Mouse (Mus musculus) heart, adult 2 months (tissue): ENCODE measurements around the gene Fryl. TPM values are rescaled to one million over a fixed set of nuclear protein-coding genes. Genes with fewer than 3 reads are reported as not detected.

Source experiments
- DNase-seq, 2 experiments: peaks; one replicate each; pipeline ENCODE4 v3.0.0; 2021
- H3K27ac ChIP-seq: fragments of 200-600 bp; 2 replicates; pipeline ENCODE4 v1.8.1; 2022
- H3K27me3 ChIP-seq: fragments of 200-500 bp; 2 replicates; pipeline ENCODE4 v1.6.1; 2012; ENCODE audit warnings: mild to moderate bottlenecking, low read length, inconsistent platforms, mixed read lengths; ENCODE audit not compliant: control insufficient read depth, insufficient read depth
- H3K36me3 ChIP-seq: fragments of 200-500 bp; 2 replicates; pipeline ENCODE4 v1.6.1; 2012; ENCODE audit warnings: low read length, inconsistent platforms; ENCODE audit not compliant: control insufficient read depth, insufficient read depth
- H3K4me1 ChIP-seq: fragments of 200-500 bp; 2 replicates; pipeline ENCODE4 v1.6.1; 2011; ENCODE audit warnings: low read length; ENCODE audit not compliant: control insufficient read depth, insufficient read depth
- H3K4me3 ChIP-seq: fragments of 200-600 bp; 2 replicates; pipeline ENCODE4 v1.8.1; 2022
- H3K79me2 ChIP-seq: fragments of 200-500 bp; replicated peaks from 2 replicates; pipeline ENCODE4 v1.6.1; 2012; ENCODE audit warnings: mild to moderate bottlenecking, inconsistent platforms, low read length, moderate library complexity, mixed read lengths; ENCODE audit not compliant: control insufficient read depth, insufficient read depth
- H3K9ac ChIP-seq: fragments of 200-500 bp; 2 replicates; pipeline ENCODE4 v1.6.1; 2012; ENCODE audit warnings: low read depth, mild to moderate bottlenecking, control low read depth, inconsistent platforms, low read length, mixed read lengths
- CTCF ChIP-seq: fragments of 200-600 bp; IDR thresholded peaks from 2 replicates; pipeline ENCODE4 v1.8.1; 2022; ENCODE audit warnings: antibody characterized with exemption, mild to moderate bottlenecking, moderate library complexity
- EP300 ChIP-seq: fragments of 200-500 bp; IDR thresholded peaks from 2 replicates; pipeline ENCODE4 v1.6.1; 2011; ENCODE audit warnings: low read depth, low read length, control low read depth; ENCODE audit not compliant: insufficient read depth
- POLR2A ChIP-seq: fragments of 200-500 bp; IDR thresholded peaks from 2 replicates; pipeline ENCODE4 v1.6.1; 2011; ENCODE audit warnings: mild to moderate bottlenecking, low read depth, low read length, control low read depth; ENCODE audit not compliant: insufficient read depth
- WGBS: fragments of 180-500 bp; shearing (Covaris S2); methylation state at CpG from one replicate; pipeline ENCODE4 v1.1.7; 2018; 5-methylcytosine and 5-hydroxymethylcytosine counted together
- intact Hi-C: fragments of 180-260 bp; cut with DNase I; formaldehyde crosslinking; loops from one replicate; pipeline ENCODE4 v1.15.1; 2025
- long read RNA-seq: library from polyadenylated mRNA; stranded (forward); transcript quantifications from one replicate; pipeline ENCODE4 v2.0.0, GENCODE M21; 2021
- polyA plus RNA-seq: library from polyadenylated mRNA; depleted of rRNA; stranded (reverse); fragments of >200 nt; gene quantifications from 2 replicates; pipeline ENCODE4 v1.2.3, GENCODE M21; 2012; rRNA removed
- total RNA-seq, 2 experiments: library from RNA; stranded (reverse); gene quantifications; 2 replicates each; pipeline ENCODE4 v1.2.3; 2021

Gene Fryl
- total RNA-seq, result 10 to 100 TPM; 32.9 to 40.7 TPM
- polyA plus RNA-seq, result 25.9 and 27.4 TPM in 2 replicates
- long read RNA-seq, partial matches to known transcripts, result 6 of 11 reads
- long read RNA-seq, other reads (novel, unspliced or antisense), result 5 of 11 reads

GRCm38 (mm10) chr5:73256352-73257065, at the start of gene Fryl:
Fryl (minus strand) TSS chr5:73256619.
- Histone ChIP-seq H3K4me1 (peaks cover 8% of the 10 kb centered on the region), H3K4me3 (peak within 1 kb of the TSS; percentile 69), H3K36me3 (peaks cover 10% of the 10 kb centered on the region), H3K9ac (peak within 1 kb of the TSS; percentile 100), H3K79me2 (peaks cover 2% of the 10 kb centered on the region), H3K27ac (peak within 1 kb of the TSS; percentile 91), H3K27me3 (no peaks in the 10 kb centered on the region)
- TF ChIP-seq POLR2A (peak; percentile 68), EP300 (no peak)
- under 1% methylated on average over 44 of the region's 44 CpGs for WGBS
- intact Hi-C loops, result loop anchor here (1.0 to 10.0 kb wide), 2 partner anchors 36 to 342 kb away; partner anchors contain the start of genes Ociad1 and Slain2
- DNase-seq, result peak; percentile 89 to 96

GRCm38 (mm10) chr5:73304507-73304906, 48.1 kb upstream of the Fryl start:
- WGBS, result 72% methylated on average over 12 of the region's 12 CpGs
- H3K9ac ChIP-seq, result no peak overlapping the region
- H3K4me3 ChIP-seq, result no peak overlapping the region
- TF ChIP-seq EP300 (no peak), CTCF (no peak), POLR2A (no peak)
- H3K79me2 ChIP-seq, result peaks cover 6% of the 10 kb centered on the region
- no peaks in the 10 kb centered on the region for H3K4me1 ChIP-seq
- H3K36me3 ChIP-seq, result peaks cover 25% of the 10 kb centered on the region
- H3K27me3 ChIP-seq, result no peaks in the 10 kb centered on the region
- DNase-seq, result no peak
- H3K27ac ChIP-seq, result no peak overlapping the region
- intact Hi-C loops, result no loop called here

- Histone ChIP-seq H3K9ac (no peak overlapping the region), H3K79me2 (peaks cover 4% of the 10 kb centered on the region), H3K36me3 (peaks cover 23% of the 10 kb centered on the region), H3K4me1 (peaks cover 2% of the 10 kb centered on the region; the same call in 1 of the 2 replicates), H3K4me3 (no peak overlapping the region), H3K27ac (no peak overlapping the region), H3K27me3 (no peaks in the 10 kb centered on the region)
- intact Hi-C loops, result no loop called here
- TF ChIP-seq POLR2A, result no peak
- TF ChIP-seq CTCF, result no peak
- TF ChIP-seq EP300, result no peak
- 78% methylated on average over 7 of the region's 7 CpGs for WGBS
- no peak for DNase-seq
Measured at GRCm38 (mm10) chr5:73301601-73302307, 45.3 kb upstream of the Fryl start.

- Histone ChIP-seq H3K27ac (no peak overlapping the region), H3K27me3 (no peaks in the 10 kb centered on the region), H3K9ac (no peak overlapping the region), H3K36me3 (peaks cover 18% of the 10 kb centered on the region), H3K79me2 (no peaks in the 10 kb centered on the region; the same call in none of the 2 replicates), H3K4me1 (peaks cover 3% of the 10 kb centered on the region), H3K4me3 (no peak overlapping the region)
- no peak for TF ChIP-seq CTCF
- TF ChIP-seq EP300, result no peak
- TF ChIP-seq POLR2A, result no peak
- DNase-seq, result no peak
- intact Hi-C loops, result loop anchor here (10.0 kb wide), 1 partner anchor 199 kb away; no protein-coding TSS in a partner anchor
- 81% methylated on average over 4 of the region's 4 CpGs for WGBS
Measured at GRCm38 (mm10) chr5:73295916-73296315, 39.5 kb upstream of the Fryl start.

GRCm38 (mm10) chr5:73295016-73295415, 38.6 kb upstream of the Fryl start:
- intact Hi-C loops, result loop anchor here (10.0 kb wide), 1 partner anchor 200 kb away; no protein-coding TSS in a partner anchor
- Histone ChIP-seq H3K9ac (no peak overlapping the region), H3K4me1 (peaks cover 3% of the 10 kb centered on the region), H3K79me2 (no peaks in the 10 kb centered on the region; the same call in none of the 2 replicates), H3K27me3 (no peaks in the 10 kb centered on the region), H3K36me3 (peaks cover 16% of the 10 kb centered on the region), H3K27ac (no peak overlapping the region), H3K4me3 (no peak overlapping the region)
- no peak for DNase-seq
- TF ChIP-seq POLR2A (no peak), EP300 (no peak), CTCF (no peak)
- 97% methylated on average over 7 of the region's 7 CpGs for WGBS
